Mouse (Mus musculus): ENCODE measurements around the gene Smg6. TPM values are rescaled to one million over a fixed set of nuclear protein-coding genes. Genes with fewer than 3 reads are reported as not detected.

Gene Smg6
- polyA plus RNA-seq, 1 experiment from 2014 or later, result 11.9 TPM

DNA sequence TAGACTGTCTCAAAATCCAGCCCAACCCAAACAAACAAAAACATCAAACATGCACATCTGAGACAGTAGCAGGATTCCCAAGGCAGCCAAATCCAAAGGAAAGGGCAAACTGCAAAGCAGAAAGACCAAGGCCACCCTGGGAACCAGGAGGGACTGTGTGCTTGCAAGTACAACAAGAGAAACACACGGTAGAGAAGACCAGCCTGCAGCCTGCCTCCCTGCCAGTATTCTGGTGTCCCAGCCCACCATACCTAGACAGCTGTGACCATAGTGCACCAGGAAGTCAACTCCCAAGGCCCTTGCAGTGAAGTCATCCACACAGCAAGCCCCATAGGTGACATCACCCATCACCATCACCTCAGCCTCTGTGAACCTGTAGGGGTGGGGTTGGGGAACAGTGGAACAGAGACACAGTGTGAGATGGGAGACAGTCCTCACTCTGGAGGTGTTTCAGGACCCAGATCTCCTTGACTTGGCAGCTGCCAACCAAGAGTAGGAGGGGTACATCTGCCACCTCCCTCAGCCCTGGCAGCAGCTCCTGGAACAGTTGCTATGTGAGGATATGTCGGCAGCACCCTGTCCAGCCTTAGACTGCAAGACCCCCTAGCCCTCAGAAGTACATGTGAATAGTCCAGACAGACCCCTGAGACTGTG lies 258.4 kb downstream of the Smg6 start:
- Histone ChIP-seq H3K9ac (ENCODE audit: low read depth, low read length) (no peak overlapping the region), H3K4me3 (replicated peaks; ENCODE audit: low read depth, low read length) (no peak overlapping the region), H3K27me3 (ENCODE audit: insufficient read depth, low read length) (no peaks in the 10 kb centered on the region), H3K27ac (no peak overlapping the region), H3K9me3 (replicated peaks; ENCODE audit: low read length) (no peaks in the 10 kb centered on the region), H3K36me3 (ENCODE audit: insufficient read depth, low read length) (peaks cover 17% of the 10 kb centered on the region; the same call in 1 of the 2 replicates), H3K4me2 (ENCODE audit: low read length) (no peak overlapping the region), H3K4me1 (replicated peaks; ENCODE audit: insufficient read depth, low read length) (0 out of 2 replicates have a peak, but pooled peaks cover 1% of the 10 kb centered on the region)
- DNase-seq (ENCODE audit: low spot score), result no peak
- ATAC-seq (replicated peaks; ENCODE audit: low FRiP score, low read depth), result no peak
- 86% methylated on average over 2 of the region's 2 CpGs for WGBS
- no peak for TF ChIP-seq CTCF (IDR thresholded peaks at IDR 0.05; ENCODE audit: low read depth)

- ATAC-seq (replicated peaks; ENCODE audit: low FRiP score, low read depth) (no peak), DNase-seq (ENCODE audit: low spot score) (no peak)
- Histone ChIP-seq H3K27ac (no peak overlapping the region), H3K27me3 (ENCODE audit: insufficient read depth, low read length) (no peaks in the 10 kb centered on the region), H3K4me3 (replicated peaks; ENCODE audit: low read depth, low read length) (no peak overlapping the region), H3K9me3 (replicated peaks; ENCODE audit: low read length) (no peaks in the 10 kb centered on the region), H3K4me2 (ENCODE audit: low read length) (no peak overlapping the region), H3K4me1 (replicated peaks; ENCODE audit: insufficient read depth, low read length) (peaks cover 5% of the 10 kb centered on the region; the same call in 1 of the 2 replicates), H3K9ac (ENCODE audit: low read depth, low read length) (no peak overlapping the region), H3K36me3 (ENCODE audit: insufficient read depth, low read length) (peaks cover 17% of the 10 kb centered on the region; the same call in 1 of the 2 replicates)
- TF ChIP-seq CTCF (IDR thresholded peaks at IDR 0.05; ENCODE audit: low read depth), result no peak
- 91% methylated on average over 5 of the region's 5 CpGs for WGBS
These were observed 258.9 kb downstream of the Smg6 start for GRCm38 (mm10) chr11:75184573-75184972.

GRCm38 (mm10) chr11:75184986-75185385 lies 259.4 kb downstream of the Smg6 start:
- Histone ChIP-seq H3K4me1 (replicated peaks; ENCODE audit: insufficient read depth, low read length) (peaks cover 7% of the 10 kb centered on the region; the same call in 1 of the 2 replicates), H3K27ac (no peak overlapping the region), H3K9me3 (replicated peaks; ENCODE audit: low read length) (no peaks in the 10 kb centered on the region), H3K36me3 (ENCODE audit: insufficient read depth, low read length) (peaks cover 17% of the 10 kb centered on the region; the same call in 1 of the 2 replicates), H3K9ac (ENCODE audit: low read depth, low read length) (no peak overlapping the region), H3K27me3 (ENCODE audit: insufficient read depth, low read length) (no peaks in the 10 kb centered on the region), H3K4me2 (ENCODE audit: low read length) (no peak overlapping the region), H3K4me3 (replicated peaks; ENCODE audit: low read depth, low read length) (no peak overlapping the region)
- DNase-seq (ENCODE audit: low spot score) (no peak), ATAC-seq (replicated peaks; ENCODE audit: low FRiP score, low read depth) (no peak)
- no peak for TF ChIP-seq CTCF (IDR thresholded peaks at IDR 0.05; ENCODE audit: low read depth)
- 51% methylated on average over 2 of the region's 2 CpGs for WGBS

GRCm38 (mm10) chr11:75189713-75190370 lies 264.2 kb downstream of the Smg6 start:
- H3K27ac ChIP-seq, result peak overlapping the region; percentile 25; the same call in 1 of the 2 replicates
- H3K27me3 ChIP-seq (ENCODE audit: insufficient read depth, low read length), result peaks cover 10% of the 10 kb centered on the region
- peak overlapping the region; percentile 90 for H3K4me2 ChIP-seq (ENCODE audit: low read length)
- H3K36me3 ChIP-seq (ENCODE audit: insufficient read depth, low read length), result no peaks in the 10 kb centered on the region
- H3K4me3 ChIP-seq (replicated peaks; ENCODE audit: low read depth, low read length), result peak overlapping the region; percentile 85
- H3K9me3 ChIP-seq (replicated peaks; ENCODE audit: low read length), result no peaks in the 10 kb centered on the region
- ATAC-seq (replicated peaks; ENCODE audit: low FRiP score, low read depth) (no peak), DNase-seq (ENCODE audit: low spot score) (no peak)
- WGBS, result under 1% methylated on average over 22 of the region's 22 CpGs
- peak overlapping the region; percentile 69 for H3K9ac ChIP-seq (ENCODE audit: low read depth, low read length)
- peaks cover 20% of the 10 kb centered on the region; the same call in 1 of the 2 replicates for H3K4me1 ChIP-seq (replicated peaks; ENCODE audit: insufficient read depth, low read length)
- TF ChIP-seq CTCF (IDR thresholded peaks at IDR 0.05; ENCODE audit: low read depth), result no peak

GRCm38 (mm10) chr11:75190371-75190724 lies 264.7 kb downstream of the Smg6 start:
- no peaks in the 10 kb centered on the region for H3K36me3 ChIP-seq (ENCODE audit: insufficient read depth, low read length)
- no peaks in the 10 kb centered on the region for H3K9me3 ChIP-seq (replicated peaks; ENCODE audit: low read length)
- WGBS, result 1% methylated on average over 24 of the region's 24 CpGs
- peak overlapping the region; percentile 25; the same call in 1 of the 2 replicates for H3K27ac ChIP-seq
- H3K4me1 ChIP-seq (replicated peaks; ENCODE audit: insufficient read depth, low read length), result peaks cover 23% of the 10 kb centered on the region; the same call in 1 of the 2 replicates
- ATAC-seq (replicated peaks; ENCODE audit: low FRiP score, low read depth) (peak; percentile 59; the same call in 1 of the 2 replicates), DNase-seq (ENCODE audit: low spot score) (peak; percentile 96)
- H3K9ac ChIP-seq (ENCODE audit: low read depth, low read length), result peak overlapping the region; percentile 69
- peak overlapping the region; percentile 90 for H3K4me2 ChIP-seq (ENCODE audit: low read length)
- H3K4me3 ChIP-seq (replicated peaks; ENCODE audit: low read depth, low read length), result peak overlapping the region; percentile 85
- TF ChIP-seq CTCF (IDR thresholded peaks at IDR 0.05; ENCODE audit: low read depth), result peak; percentile 59
- H3K27me3 ChIP-seq (ENCODE audit: insufficient read depth, low read length), result peaks cover 15% of the 10 kb centered on the region

- ATAC-seq (replicated peaks; ENCODE audit: low FRiP score, low read depth) (no peak), DNase-seq (ENCODE audit: low spot score) (no peak)
- Histone ChIP-seq H3K9me3 (replicated peaks; ENCODE audit: low read length) (no peaks in the 10 kb centered on the region), H3K4me3 (replicated peaks; ENCODE audit: low read depth, low read length) (peak within 1 kb of the TSS; percentile 85), H3K9ac (ENCODE audit: low read depth, low read length) (peak within 1 kb of the TSS; percentile 69), H3K36me3 (ENCODE audit: insufficient read depth, low read length) (no peaks in the 10 kb centered on the region), H3K27me3 (ENCODE audit: insufficient read depth, low read length) (peaks cover 19% of the 10 kb centered on the region), H3K4me2 (ENCODE audit: low read length) (peak within 1 kb of the TSS; percentile 90), H3K27ac (peak within 1 kb of the TSS; percentile 25; the same call in 1 of the 2 replicates), H3K4me1 (replicated peaks; ENCODE audit: insufficient read depth, low read length) (peaks cover 23% of the 10 kb centered on the region; the same call in 1 of the 2 replicates)
- no peak for TF ChIP-seq CTCF (IDR thresholded peaks at IDR 0.05; ENCODE audit: low read depth)
- WGBS, result 51% methylated on average over 5 of the region's 5 CpGs
These were observed 265.4 kb downstream of the Smg6 start, which contains the start of gene Dph1 for GRCm38 (mm10) chr11:75190905-75191441. Gene Dph1, minus strand, starts transcription at chr11:75191241.
